Mouse (Mus musculus): Measurements from ENCODE around the gene Def8.
"Not testable (repeated sequence)": the region's sequence is repeated elsewhere in the genome, so short reads cannot be mapped to it uniquely, and the experiment has no call there.

Def8 gene

GRCm38 (mm10) chr8:123412560-123413170 lies 10.7 kb upstream of the Def8 start:
- peak; percentile 39 for ATAC-seq (ENCODE audit: low TSS enrichment)

- no peak for ATAC-seq (ENCODE audit: low TSS enrichment)
Measured at GRCm38 (mm10) chr8:123414255-123414654, 9.1 kb upstream of the Def8 start.

- not testable (repeated sequence) for ATAC-seq (ENCODE audit: low TSS enrichment)
Measured at GRCm38 (mm10) chr8:123414997-123415696, 8.2 kb upstream of the Def8 start.

GRCm38 (mm10) chr8:123415967-123416943 lies 7.1 kb upstream of the Def8 start:
- ATAC-seq (ENCODE audit: low TSS enrichment): no peak

GRCm38 (mm10) chr8:123416944-123417555 lies 6.3 kb upstream of the Def8 start:
- ATAC-seq (ENCODE audit: low TSS enrichment): no peak

- ATAC-seq (ENCODE audit: low TSS enrichment): no peak
Measured at GRCm38 (mm10) chr8:123419711-123420110, 3.6 kb upstream of the Def8 start.

- no peak for ATAC-seq (ENCODE audit: low TSS enrichment)
Measured at GRCm38 (mm10) chr8:123420525-123421281, 2.6 kb upstream of the Def8 start.

GRCm38 (mm10) chr8:123421325-123421724 lies 2.0 kb upstream of the Def8 start:
- no peak for ATAC-seq (ENCODE audit: low TSS enrichment)

- peak; percentile 92 for ATAC-seq (ENCODE audit: low TSS enrichment)
Measured at GRCm38 (mm10) chr8:123422056-123422780, 1.1 kb upstream of the Def8 start.

GRCm38 (mm10) chr8:123422781-123423159 lies 557 bp upstream of the Def8 start:
- ATAC-seq (ENCODE audit: low TSS enrichment): no peak; the same call in 1 of the 2 replicates

GRCm38 (mm10) chr8:123426511-123427509 lies 3.5 kb downstream of the Def8 start:
- no peak for ATAC-seq (ENCODE audit: low TSS enrichment)

- no peak for ATAC-seq (ENCODE audit: low TSS enrichment)
Measured at GRCm38 (mm10) chr8:123427639-123428275, 4.4 kb downstream of the Def8 start.

GRCm38 (mm10) chr8:123428343-123428893 lies 5.1 kb downstream of the Def8 start:
- no peak for ATAC-seq (ENCODE audit: low TSS enrichment)

- no peak for ATAC-seq (ENCODE audit: low TSS enrichment)
Measured at GRCm38 (mm10) chr8:123428939-123429721, 5.8 kb downstream of the Def8 start.

- ATAC-seq (ENCODE audit: low TSS enrichment): not testable (repeated sequence)
Measured at GRCm38 (mm10) chr8:123429722-123430013, 6.3 kb downstream of the Def8 start.

GRCm38 (mm10) chr8:123430936-123431335 lies 7.6 kb downstream of the Def8 start:
- ATAC-seq (ENCODE audit: low TSS enrichment): not testable (repeated sequence)

- no peak for ATAC-seq (ENCODE audit: low TSS enrichment)
Measured at GRCm38 (mm10) chr8:123431616-123432365, 8.5 kb downstream of the Def8 start.

All from frontal cortex, adult (tissue).